Mouse (Mus musculus) liver, adult 2 months (tissue): Measurements from ENCODE around the gene Rpusd2. TPM values are rescaled to one million over a fixed set of nuclear protein-coding genes. Genes with fewer than 3 reads are reported as not detected.

Experiments used
- DNase-seq: peaks from one replicate; pipeline ENCODE4 v3.0.0-alpha.2; 2011; ENCODE audit warnings: low read depth, low spot score; ENCODE audit errors: extremely low read depth
- H3K27ac ChIP-seq: fragments of 200-500 bp; replicated peaks from 2 replicates; pipeline ENCODE4 v1.5.1; 2012; ENCODE audit warnings: low read depth, mild to moderate bottlenecking, control low read depth, inconsistent platforms, low read length; ENCODE audit not compliant: insufficient read depth
- H3K27me3 ChIP-seq: fragments of 200-500 bp; 2 replicates; pipeline ENCODE4 v1.6.1; 2012; ENCODE audit warnings: mild to moderate bottlenecking, moderate library complexity, low read length, inconsistent platforms; ENCODE audit not compliant: control insufficient read depth, insufficient read depth
- H3K36me3 ChIP-seq: fragments of 200-500 bp; 2 replicates; pipeline ENCODE4 v1.6.1; 2012; ENCODE audit warnings: low read length, inconsistent platforms; ENCODE audit not compliant: control insufficient read depth, insufficient read depth
- H3K4me1 ChIP-seq: fragments of 200-500 bp; 2 replicates; pipeline ENCODE4 v1.6.1; 2011; ENCODE audit warnings: low read length; ENCODE audit not compliant: control insufficient read depth, insufficient read depth
- H3K4me3 ChIP-seq: fragments of 200-500 bp; 2 replicates; pipeline ENCODE4 v1.5.1; 2011; ENCODE audit warnings: low read depth, mild to moderate bottlenecking, control low read depth, low read length, moderate library complexity; ENCODE audit not compliant: insufficient read depth
- H3K79me2 ChIP-seq: fragments of 200-500 bp; 2 replicates; pipeline ENCODE4 v1.6.1; 2012; ENCODE audit warnings: inconsistent platforms, mild to moderate bottlenecking, low read length, moderate library complexity; ENCODE audit not compliant: control insufficient read depth, insufficient read depth
- H3K9ac ChIP-seq: fragments of 200-500 bp; 2 replicates; pipeline ENCODE4 v1.6.1; 2012; ENCODE audit warnings: low read depth, mild to moderate bottlenecking, control low read depth, inconsistent platforms, low read length
- CTCF ChIP-seq: fragments of 200-500 bp; IDR thresholded peaks from 2 replicates; pipeline ENCODE4 v1.5.1; 2011; ENCODE audit warnings: low read depth, low read length, control low read depth
- POLR2A ChIP-seq: fragments of 200-500 bp; IDR thresholded peaks from 2 replicates; pipeline ENCODE4 v1.6.1; 2011; ENCODE audit warnings: low read length, control low read depth; ENCODE audit not compliant: insufficient read depth; ENCODE audit errors: extremely low read depth
- WGBS: fragments of 180-500 bp; shearing (Covaris S2); methylation state at CpG from one replicate; pipeline ENCODE4 v1.1.7; 2018; 5-methylcytosine and 5-hydroxymethylcytosine counted together
- polyA plus RNA-seq: library from polyadenylated mRNA; depleted of rRNA; stranded (reverse); fragments of >200 nt; gene quantifications from 2 replicates; pipeline ENCODE4 v1.2.3, GENCODE M21; 2012
- total RNA-seq: library from RNA; depleted of rRNA; stranded (reverse); fragments of >200 nt; gene quantifications from 2 replicates; pipeline ENCODE4 v1.2.3, GENCODE M21; 2014

The Rpusd2 gene
- total and polyA plus RNA-seq, 2 experiments = 2.3 to 3.0 TPM

- Histone ChIP-seq H3K4me3 (no peak overlapping the region), H3K9ac (no peak overlapping the region)
- 97% methylated on average over 3 of the region's 3 CpGs for WGBS
These were observed 16.9 kb upstream of the Rpusd2 start for GRCm38 (mm10) chr2:119017647-119018046.

GRCm38 (mm10) chr2:119018391-119019122 is 16.0 kb upstream of the Rpusd2 start:
- WGBS = 89% methylated on average over 22 of the region's 22 CpGs
- Histone ChIP-seq H3K4me3 (no peak overlapping the region), H3K79me2 (no peaks in the 10 kb centered on the region), H3K4me1 (no peaks in the 10 kb centered on the region), H3K27me3 (no peaks in the 10 kb centered on the region), H3K27ac (no peak overlapping the region), H3K36me3 (peaks cover 35% of the 10 kb centered on the region), H3K9ac (no peak overlapping the region)
- no peak for TF ChIP-seq POLR2A
- no peak for TF ChIP-seq CTCF
- no peak for DNase-seq

More at GRCm38 (mm10) chr2:119017647-119018046, 16.9 kb upstream of the Rpusd2 start:
- TF ChIP-seq POLR2A = no peak
- no peak for TF ChIP-seq CTCF
- Histone ChIP-seq H3K27me3 (no peaks in the 10 kb centered on the region), H3K36me3 (peaks cover 30% of the 10 kb centered on the region), H3K79me2 (no peaks in the 10 kb centered on the region), H3K4me1 (no peaks in the 10 kb centered on the region), H3K27ac (no peak overlapping the region)
- DNase-seq = no peak

GRCm38 (mm10) chr2:119019131-119019530 is 15.5 kb upstream of the Rpusd2 start:
- H3K4me3 ChIP-seq = no peak overlapping the region
- H3K79me2 ChIP-seq = no peaks in the 10 kb centered on the region
- WGBS = 82% methylated on average over 5 of the region's 5 CpGs
- DNase-seq = no peak
- no peak overlapping the region for H3K9ac ChIP-seq
- no peak overlapping the region for H3K27ac ChIP-seq
- no peaks in the 10 kb centered on the region for H3K4me1 ChIP-seq
- TF ChIP-seq CTCF (no peak), POLR2A (no peak)
- H3K27me3 ChIP-seq = no peaks in the 10 kb centered on the region
- peaks cover 39% of the 10 kb centered on the region for H3K36me3 ChIP-seq

GRCm38 (mm10) chr2:119019538-119019937 is 15.1 kb upstream of the Rpusd2 start:
- Histone ChIP-seq H3K4me3 (no peak overlapping the region), H3K27ac (no peak overlapping the region), H3K9ac (no peak overlapping the region), H3K4me1 (no peaks in the 10 kb centered on the region), H3K27me3 (no peaks in the 10 kb centered on the region), H3K36me3 (peaks cover 40% of the 10 kb centered on the region), H3K79me2 (no peaks in the 10 kb centered on the region)
- DNase-seq = no peak
- TF ChIP-seq CTCF (no peak), POLR2A (no peak)
- WGBS = 90% methylated on average over 4 of the region's 4 CpGs

- Histone ChIP-seq H3K36me3 (peaks cover 43% of the 10 kb centered on the region), H3K9ac (no peak overlapping the region), H3K4me1 (no peaks in the 10 kb centered on the region; the same call in 1 of the 2 replicates), H3K79me2 (no peaks in the 10 kb centered on the region), H3K4me3 (no peak overlapping the region), H3K27me3 (no peaks in the 10 kb centered on the region), H3K27ac (no peak overlapping the region)
- TF ChIP-seq POLR2A = no peak
- no peak for TF ChIP-seq CTCF
- WGBS = 96% methylated on average over 6 of the region's 6 CpGs
- no peak for DNase-seq
These were observed 11.4 kb upstream of the Rpusd2 start for GRCm38 (mm10) chr2:119023154-119023660.
